Mouse (Mus musculus) midbrain, embryonic 12.5 days (tissue): ENCODE data around the gene Pik3ca. TPM values are rescaled to one million over a fixed set of nuclear protein-coding genes. Genes with fewer than 3 reads are reported as not detected.

Experiments used
- ATAC-seq: fragments of 200-750 bp; cut with Nextera tagmentation; 2 replicates; pipeline ENCODE4 v1.8.0; 2017; ENCODE audit warnings: low read depth, moderate TSS enrichment, moderate library complexity; ENCODE audit not compliant: low FRiP score
- H3K27ac ChIP-seq: fragments of 300-500 bp; sonication (generic); replicated peaks from 2 replicates; pipeline ENCODE4 v1.5.1; 2016; ENCODE audit warnings: mild to moderate bottlenecking
- H3K27me3 ChIP-seq: fragments of 300-500 bp; sonication (generic); 2 replicates; pipeline ENCODE4 v1.6.1; 2016; ENCODE audit warnings: mild to moderate bottlenecking
- H3K36me3 ChIP-seq: fragments of 300-500 bp; sonication (generic); 2 replicates; pipeline ENCODE4 v1.6.1; 2016
- H3K4me1 ChIP-seq: fragments of 300-500 bp; sonication (generic); 2 replicates; pipeline ENCODE4 v1.6.1; 2016
- H3K4me2 ChIP-seq: fragments of 300-500 bp; sonication (generic); replicated peaks from 2 replicates; pipeline ENCODE4 v1.6.1; 2016; ENCODE audit warnings: mild to moderate bottlenecking, moderate library complexity
- H3K4me3 ChIP-seq: fragments of 300-500 bp; sonication (generic); 2 replicates; pipeline ENCODE4 v1.5.1; 2016; ENCODE audit warnings: mild to moderate bottlenecking
- H3K9ac ChIP-seq: fragments of 300-500 bp; sonication (generic); replicated peaks from 2 replicates; pipeline ENCODE4 v1.6.1; 2016; ENCODE audit warnings: mild to moderate bottlenecking, moderate library complexity
- H3K9me3 ChIP-seq: fragments of 300-500 bp; sonication (generic); 2 replicates; pipeline ENCODE4 v1.6.1; 2016; ENCODE audit warnings: mild to moderate bottlenecking
- WGBS: fragments of 180-500 bp; shearing (Covaris S2); methylation state at CpG from one replicate; pipeline ENCODE4 v1.1.7; 2016; 5-methylcytosine and 5-hydroxymethylcytosine counted together
- polyA plus RNA-seq: library from polyadenylated mRNA; unstranded; fragments of >200 nt; fragmentation: Nextera tagmentation; extraction: Ambion mirVana; gene quantifications from 2 replicates; pipeline ENCODE4 v1.2.1, GENCODE M21; 2016

Pik3ca gene
- polyA plus RNA-seq, 1 experiment from 2014 or later, result 12.0 TPM

DNA sequence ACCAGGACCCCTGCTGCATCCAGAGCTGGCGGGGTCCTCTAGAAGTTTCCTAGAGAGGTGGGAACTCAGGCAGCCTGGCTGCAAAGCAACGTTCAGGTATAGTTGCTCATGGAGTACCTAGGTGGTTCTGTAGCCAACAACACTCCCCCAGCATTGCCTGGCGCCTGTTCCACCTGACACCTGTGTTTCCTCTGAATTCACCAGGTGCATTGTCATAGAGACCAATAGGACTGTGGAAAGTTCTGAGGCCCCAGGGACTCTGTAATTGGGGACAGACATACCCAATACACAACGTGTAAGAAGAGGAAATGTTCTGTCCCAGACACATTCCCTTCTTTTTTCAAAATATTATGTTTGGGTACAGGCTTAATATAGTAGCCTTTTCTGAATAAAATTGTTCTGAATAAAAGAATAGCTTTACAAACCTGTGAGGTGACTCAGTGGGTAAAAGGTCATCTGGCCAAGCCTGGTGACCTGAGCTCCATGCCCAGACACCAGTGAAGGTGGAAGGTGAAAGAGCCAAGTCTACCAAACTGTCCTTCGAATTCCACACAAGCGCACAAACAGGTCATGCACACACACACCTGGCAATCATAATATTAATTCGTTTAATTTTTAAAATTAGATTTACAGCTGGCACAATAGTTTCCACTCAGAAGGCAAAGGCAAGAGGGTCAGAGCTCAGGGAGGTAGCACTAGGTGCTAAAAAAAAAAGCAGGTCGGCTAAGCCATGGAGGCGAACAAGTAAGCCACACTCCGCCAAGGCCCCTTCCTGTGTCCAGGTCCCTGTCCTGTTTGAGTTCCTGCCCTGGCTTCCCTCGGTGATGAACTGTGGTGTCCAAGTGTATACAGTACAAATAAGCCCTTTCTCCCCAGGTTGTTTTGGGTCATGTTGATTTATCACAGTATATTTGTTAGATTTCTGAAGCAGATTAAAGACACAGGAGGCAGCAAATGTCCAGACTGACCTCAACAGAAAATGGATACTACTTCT lies 94.9 kb downstream of the Pik3ca start, which contains the start of gene Kcnmb3:
Gene Kcnmb3 (minus strand): TSS at position 135 of the 994 bp plus-strand sequence.
- Histone ChIP-seq H3K36me3 (no peaks in the 10 kb centered on the region), H3K4me3 (no peak within 1 kb of the TSS), H3K4me2 (no peak within 1 kb of the TSS), H3K4me1 (peaks cover 17% of the 10 kb centered on the region; the same call in 1 of the 2 replicates), H3K27me3 (0 out of 2 replicates have a peak, but pooled peaks cover 4% of the 10 kb centered on the region), H3K9ac (no peak within 1 kb of the TSS), H3K27ac (no peak within 1 kb of the TSS), H3K9me3 (no peaks in the 10 kb centered on the region)
- WGBS, result 84% methylated on average over 11 of the region's 11 CpGs
- no peak for ATAC-seq

DNA sequence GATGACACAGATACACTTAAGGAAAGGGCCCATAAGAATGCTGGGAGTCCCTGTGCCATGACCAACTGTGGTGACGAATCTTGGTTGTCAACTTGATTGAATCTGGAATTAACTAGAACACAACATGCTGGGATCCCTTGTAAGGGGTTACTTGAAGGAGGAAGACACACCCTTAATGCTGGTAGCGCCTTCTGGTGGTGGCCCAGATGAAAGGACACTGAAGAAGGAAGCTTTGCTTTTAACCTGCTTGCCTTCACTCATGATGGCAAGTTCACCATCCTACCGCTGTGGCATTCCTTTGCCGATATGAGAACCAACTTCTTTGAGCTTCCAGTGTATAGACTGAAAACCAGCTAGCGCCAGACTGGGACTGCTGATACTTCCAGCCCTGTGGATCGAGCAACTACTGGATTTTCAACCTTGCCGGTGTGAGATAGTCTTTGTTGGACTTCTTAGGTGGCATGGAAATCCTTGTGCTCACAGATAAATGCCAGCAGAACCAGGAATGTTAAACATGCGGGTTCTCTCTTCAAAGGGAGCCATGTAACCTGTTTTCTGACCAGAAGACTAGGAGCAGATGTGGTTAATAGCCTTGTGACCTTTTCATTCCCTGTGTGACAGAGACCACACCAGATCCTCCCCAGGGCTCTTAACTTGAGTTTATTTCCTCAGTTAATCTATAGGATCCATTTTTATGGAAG lies 97.1 kb downstream of the Pik3ca start:
- Histone ChIP-seq H3K9ac (no peak overlapping the region), H3K36me3 (no peaks in the 10 kb centered on the region), H3K27me3 (0 out of 2 replicates have a peak, but pooled peaks cover 4% of the 10 kb centered on the region), H3K4me1 (peaks cover 17% of the 10 kb centered on the region; the same call in 1 of the 2 replicates), H3K9me3 (no peaks in the 10 kb centered on the region), H3K27ac (no peak overlapping the region), H3K4me2 (no peak overlapping the region), H3K4me3 (no peak overlapping the region)
- no peak for ATAC-seq
- WGBS, result 82% methylated on average over 8 of the region's 8 CpGs

DNA sequence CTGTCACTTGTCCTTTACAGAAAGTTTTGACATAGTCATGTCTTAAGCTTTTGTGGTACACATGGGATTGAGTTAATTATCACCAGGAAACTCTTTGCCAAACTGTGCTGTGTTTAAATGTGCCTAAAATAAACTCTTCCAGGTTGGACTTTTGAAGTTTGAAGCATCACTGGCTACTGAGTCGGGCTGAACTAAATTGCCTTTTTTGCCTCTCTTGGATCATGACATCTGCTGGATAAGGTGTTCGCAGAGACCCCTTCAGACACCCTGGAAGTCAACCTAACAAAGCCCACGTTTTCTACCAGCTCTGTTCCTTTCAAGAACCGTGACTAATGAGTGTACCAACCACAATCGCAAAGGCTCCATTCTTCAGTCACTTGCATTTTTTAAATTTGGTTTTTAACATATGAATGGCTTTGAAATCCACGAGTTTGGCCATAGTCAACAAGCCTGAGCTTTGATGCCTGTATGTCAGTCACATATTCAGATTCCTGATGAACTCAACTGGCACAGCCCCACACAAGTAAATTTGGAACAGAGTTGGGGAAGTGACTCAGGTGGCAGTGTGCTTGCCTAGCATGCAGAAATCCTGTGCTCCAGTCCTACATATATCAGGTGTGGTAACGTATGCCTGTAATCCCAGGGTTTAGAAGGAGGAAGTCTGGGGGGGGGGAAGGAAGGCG lies 97.8 kb downstream of the Pik3ca start:
- H3K36me3 ChIP-seq, result no peaks in the 10 kb centered on the region
- no peak for ATAC-seq

DNA sequence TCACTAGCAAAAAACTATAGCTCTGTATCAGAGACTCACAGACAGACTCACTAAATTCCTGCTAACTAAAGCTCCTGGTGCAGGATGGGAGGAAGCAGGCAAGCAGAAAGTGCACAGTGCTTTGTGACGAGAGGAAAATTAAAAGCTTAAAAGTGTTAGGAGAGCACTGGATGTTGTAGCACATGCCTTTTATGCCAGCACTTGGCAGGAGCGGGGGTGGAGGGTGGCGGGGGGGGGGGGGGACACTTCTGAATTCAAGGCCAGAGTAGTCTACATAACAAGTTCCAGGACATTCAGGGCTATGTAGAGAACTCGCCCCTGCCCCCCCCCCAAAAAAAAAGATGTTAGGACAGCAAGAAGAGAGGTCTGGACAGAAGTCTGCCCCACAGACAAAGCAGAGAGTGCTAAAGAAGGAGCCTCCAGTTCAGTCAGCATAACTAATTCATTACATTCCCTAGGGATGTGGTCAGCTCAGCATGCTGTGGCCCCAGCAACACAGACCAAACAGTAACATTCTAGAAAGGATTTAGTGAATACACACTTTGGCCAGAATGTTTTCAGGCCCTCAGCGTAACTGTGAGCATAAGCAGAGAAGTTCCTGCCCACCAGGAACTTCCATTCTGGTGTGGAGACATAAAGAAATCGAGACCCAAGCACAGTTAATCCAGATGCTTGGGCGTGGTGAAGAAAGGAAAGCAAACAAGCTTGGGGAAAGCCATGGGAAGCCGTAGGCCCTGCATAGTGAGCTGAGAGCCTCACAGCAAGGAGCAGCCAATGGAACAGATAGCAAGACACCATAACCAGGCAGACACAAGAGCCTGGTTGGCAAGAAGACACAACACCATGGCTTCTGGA lies 98.6 kb downstream of the Pik3ca start:
- ATAC-seq, result peak; percentile 65; the same call in 1 of the 2 replicates
- H3K36me3 ChIP-seq, result no peaks in the 10 kb centered on the region
- WGBS, result 32% methylated on average over 8 of the region's 8 CpGs

More for the DNA sequence above, 97.8 kb downstream of the Pik3ca start:
- Histone ChIP-seq H3K27me3 (0 out of 2 replicates have a peak, but pooled peaks cover 4% of the 10 kb centered on the region), H3K4me1 (peaks cover 17% of the 10 kb centered on the region; the same call in 1 of the 2 replicates), H3K27ac (no peak overlapping the region), H3K9me3 (no peaks in the 10 kb centered on the region), H3K4me3 (no peak overlapping the region), H3K9ac (no peak overlapping the region), H3K4me2 (no peak overlapping the region)
- 44% methylated on average over 8 of the region's 8 CpGs for WGBS

DNA sequence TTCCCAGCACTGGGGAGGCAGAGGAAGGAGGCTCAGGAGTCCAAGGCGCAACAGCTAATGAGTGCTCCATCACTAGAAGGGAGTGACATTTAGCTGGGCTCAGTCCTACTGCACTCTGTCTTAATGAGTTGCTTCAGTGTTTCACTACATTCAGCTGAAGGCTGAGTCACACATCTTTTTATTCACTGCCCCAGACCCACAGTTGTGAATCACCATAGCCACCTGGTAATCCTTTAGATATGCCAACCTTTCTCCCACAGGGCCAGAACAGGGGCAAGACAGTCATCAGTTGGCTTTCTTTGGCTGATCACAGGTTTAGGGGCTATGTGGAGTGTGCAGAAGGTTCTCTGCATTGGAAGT lies 99.2 kb downstream of the Pik3ca start:
- 0 out of 2 replicates have a peak, but pooled peaks cover 4% of the 10 kb centered on the region for H3K27me3 ChIP-seq
- H3K4me3 ChIP-seq, result no peak overlapping the region
- H3K4me2 ChIP-seq, result no peak overlapping the region
- ATAC-seq, result no peak
- H3K27ac ChIP-seq, result no peak overlapping the region
- WGBS, result 96% methylated on average over 1 of the region's 1 CpGs
- H3K9ac ChIP-seq, result no peak overlapping the region
- H3K9me3 ChIP-seq, result no peaks in the 10 kb centered on the region
- no peaks in the 10 kb centered on the region for H3K36me3 ChIP-seq
- peaks cover 17% of the 10 kb centered on the region; the same call in 1 of the 2 replicates for H3K4me1 ChIP-seq

More for the DNA sequence above, 98.6 kb downstream of the Pik3ca start:
- Histone ChIP-seq H3K9ac (no peak overlapping the region), H3K4me1 (peaks cover 17% of the 10 kb centered on the region; the same call in 1 of the 2 replicates), H3K9me3 (no peaks in the 10 kb centered on the region), H3K4me3 (no peak overlapping the region), H3K27me3 (0 out of 2 replicates have a peak, but pooled peaks cover 4% of the 10 kb centered on the region), H3K27ac (no peak overlapping the region), H3K4me2 (no peak overlapping the region)

DNA sequence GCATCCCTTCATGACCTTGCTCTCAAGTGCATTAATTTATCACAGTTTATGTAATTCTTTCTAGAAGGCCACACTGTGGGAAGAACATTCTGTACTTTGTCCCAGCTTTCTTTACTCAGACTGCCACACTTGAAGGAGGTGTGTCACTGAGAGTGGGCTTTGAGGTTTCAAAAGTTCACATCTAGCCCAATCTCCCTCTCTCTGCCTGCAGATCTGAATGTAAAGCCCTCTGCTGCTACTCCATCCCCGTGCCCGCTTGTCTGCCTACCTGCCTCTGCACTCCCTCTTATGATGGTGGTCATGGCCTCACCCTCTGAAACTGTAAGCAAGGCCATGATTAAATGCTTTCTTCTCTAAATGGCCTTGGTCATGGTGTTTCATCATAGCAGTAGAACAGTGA lies 102.9 kb downstream of the Pik3ca start:
- Histone ChIP-seq H3K27ac (no peak overlapping the region), H3K4me1 (peaks cover 15% of the 10 kb centered on the region; the same call in 1 of the 2 replicates), H3K4me2 (no peak overlapping the region), H3K9ac (no peak overlapping the region), H3K4me3 (no peak overlapping the region), H3K27me3 (no peaks in the 10 kb centered on the region), H3K36me3 (no peaks in the 10 kb centered on the region), H3K9me3 (no peaks in the 10 kb centered on the region)
- no peak for ATAC-seq
- 85% methylated on average over 2 of the region's 2 CpGs for WGBS

DNA sequence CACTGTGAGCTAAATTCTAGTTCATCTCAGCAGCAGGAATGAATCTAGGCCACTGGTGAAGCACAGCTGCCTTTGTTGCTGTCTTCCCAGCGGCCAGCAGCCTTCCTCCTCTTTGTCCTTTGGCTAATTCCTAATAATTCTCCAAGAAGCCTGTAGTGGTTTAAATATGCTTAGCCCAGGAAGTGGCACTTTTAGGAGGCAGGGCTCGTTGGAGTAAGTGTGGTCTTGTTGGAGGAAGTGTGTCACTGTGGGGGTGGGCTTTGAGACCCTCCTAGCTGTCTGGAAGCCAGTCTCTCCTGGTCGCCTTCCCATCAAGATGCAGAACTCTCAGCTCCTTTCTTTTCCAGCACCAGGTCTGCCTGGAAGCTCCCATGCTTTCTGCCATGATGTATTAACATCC lies 108.4 kb downstream of the Pik3ca start:
- Histone ChIP-seq H3K4me3 (no peak overlapping the region), H3K27ac (no peak overlapping the region), H3K27me3 (no peaks in the 10 kb centered on the region), H3K9ac (no peak overlapping the region), H3K4me1 (peaks cover 13% of the 10 kb centered on the region), H3K36me3 (no peaks in the 10 kb centered on the region), H3K9me3 (no peaks in the 10 kb centered on the region), H3K4me2 (no peak overlapping the region)
- ATAC-seq, result no peak
- 74% methylated on average over 3 of the region's 3 CpGs for WGBS

DNA sequence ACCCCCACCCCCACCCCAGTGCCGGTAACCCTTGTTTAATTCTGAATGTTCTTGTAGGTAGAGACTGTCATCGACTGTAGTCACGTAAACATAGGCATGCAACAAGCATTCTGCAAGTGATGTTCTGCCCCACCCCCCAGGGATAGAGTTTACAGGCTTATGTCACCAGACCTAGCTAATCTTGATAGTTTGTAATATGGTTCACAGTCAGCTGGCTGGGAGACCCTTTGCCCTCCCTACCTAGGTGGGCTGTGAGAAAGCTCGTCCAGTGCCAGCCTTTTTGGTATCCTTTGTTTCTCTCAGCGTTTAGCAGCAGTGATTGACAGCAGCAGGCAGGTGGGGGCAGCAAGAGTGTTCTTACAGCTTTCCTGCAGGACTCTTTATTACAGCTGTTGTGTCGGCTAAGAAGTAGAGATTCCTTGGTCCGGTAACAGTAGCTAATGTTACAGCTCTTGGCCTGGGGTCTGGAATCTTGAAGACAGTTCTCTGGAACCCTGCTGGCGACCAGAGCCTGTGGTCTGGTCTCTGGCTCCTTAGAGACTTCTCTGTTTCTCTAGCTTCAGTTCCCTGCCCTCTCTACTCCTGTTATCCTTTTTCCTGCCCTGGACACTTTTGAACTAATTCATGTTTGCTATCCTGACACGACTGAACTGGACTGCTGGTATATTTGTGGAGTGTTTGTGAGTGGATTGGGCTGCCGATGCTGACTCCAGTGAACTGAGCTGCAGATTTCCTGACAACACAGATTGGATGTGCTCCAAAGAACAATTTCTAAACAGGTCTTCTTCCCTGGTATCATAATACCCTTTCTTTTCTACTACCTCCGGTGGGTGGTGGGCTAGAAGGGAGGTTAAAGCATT lies 109.1 kb downstream of the Pik3ca start:
- WGBS, result 64% methylated on average over 11 of the region's 11 CpGs
- H3K27me3 ChIP-seq, result no peaks in the 10 kb centered on the region
- no peak overlapping the region for H3K4me2 ChIP-seq
- no peaks in the 10 kb centered on the region for H3K36me3 ChIP-seq
- H3K27ac ChIP-seq, result no peak overlapping the region
- no peaks in the 10 kb centered on the region for H3K9me3 ChIP-seq
- no peak overlapping the region for H3K9ac ChIP-seq
- no peak for ATAC-seq
- H3K4me3 ChIP-seq, result no peak overlapping the region
- H3K4me1 ChIP-seq, result peaks cover 21% of the 10 kb centered on the region

DNA sequence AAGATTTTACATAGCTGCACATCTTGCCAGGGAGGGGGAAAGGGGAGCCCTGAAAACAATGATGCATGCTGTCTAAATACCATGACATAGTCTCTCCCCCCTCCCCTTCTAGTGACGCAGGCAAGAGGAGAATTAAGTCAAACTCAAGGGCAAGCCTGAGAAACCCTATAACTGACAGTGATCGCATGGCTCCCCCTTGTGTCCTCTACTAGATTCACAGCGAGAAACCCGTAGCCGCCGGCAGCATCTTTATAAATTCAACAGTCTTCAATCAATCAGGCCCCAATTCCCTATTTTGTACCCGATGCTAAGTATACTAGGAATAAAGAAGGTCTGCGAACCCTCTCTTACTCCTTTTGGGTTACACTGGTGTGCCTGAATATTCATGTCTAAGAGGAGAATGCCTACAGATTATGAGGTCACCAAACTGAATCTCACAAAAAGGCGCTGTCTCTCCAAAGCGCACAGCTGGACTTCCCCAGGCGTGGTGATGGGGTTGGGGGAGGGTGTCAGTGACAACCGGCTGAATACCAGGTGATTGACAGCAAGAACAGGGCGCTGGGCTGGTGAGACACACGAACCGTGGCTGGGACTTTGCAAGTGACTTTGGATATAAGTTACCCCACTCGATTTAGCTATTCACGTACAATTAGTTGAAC lies 111.3 kb downstream of the Pik3ca start:
- ATAC-seq, result peak; percentile 36; the same call in 1 of the 2 replicates
- H3K27ac ChIP-seq, result no peak overlapping the region
- H3K9ac ChIP-seq, result no peak overlapping the region
- peak overlapping the region; percentile 74 for H3K4me2 ChIP-seq
- H3K36me3 ChIP-seq, result no peaks in the 10 kb centered on the region
- H3K27me3 ChIP-seq, result no peaks in the 10 kb centered on the region
- H3K4me3 ChIP-seq, result peak overlapping the region; percentile 24
- no peaks in the 10 kb centered on the region for H3K9me3 ChIP-seq
- 2% methylated on average over 17 of the region's 17 CpGs for WGBS
- peaks cover 26% of the 10 kb centered on the region for H3K4me1 ChIP-seq
